Mouse (Mus musculus) liver, postnatal 0 days (tissue): ENCODE data around the gene Ankle1.

Source experiments
- CTCF ChIP-seq: sonication (generic); IDR thresholded peaks from 2 replicates; pipeline ENCODE4 v1.5.1; 2016; ENCODE audit warnings: antibody characterized with exemption, low read depth
- EP300 ChIP-seq: IDR thresholded peaks from 2 replicates; pipeline ENCODE4 v1.6.1; 2016; ENCODE audit warnings: antibody characterized with exemption, low read depth, mild to moderate bottlenecking

DNA sequence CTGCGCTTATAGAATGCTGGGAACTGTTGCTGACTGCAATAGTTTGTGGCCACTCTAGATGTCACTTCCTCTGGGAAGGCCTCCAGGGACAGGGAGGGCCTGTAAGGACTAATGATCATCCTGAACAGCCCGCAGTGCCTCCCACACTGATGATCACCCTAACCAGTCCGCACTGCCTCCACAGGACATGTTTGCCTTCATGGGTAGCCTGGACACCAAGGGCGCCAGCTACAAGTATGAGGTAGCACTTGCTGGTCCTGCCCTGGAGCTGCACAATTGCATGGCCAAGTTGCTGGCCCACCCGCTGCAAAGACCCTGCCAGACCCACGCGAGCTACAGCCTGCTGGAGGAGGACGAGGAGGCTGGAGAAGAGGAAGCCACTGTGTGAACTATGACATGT lies 1.8 kb upstream of the Ankle1 start:
- TF ChIP-seq CTCF (no peak), EP300 (no peak)
